Mouse (Mus musculus) ES-Bruce4 (cell line): ENCODE measurements at regions not wholly inside any gene's neighbourhood (a gene's known extent, or its start where the extent isn't known, plus 50 kb on each side); places are given as distances from the start of the nearest gene placed in this dataset.

ENCODE experiments used
- H3K27ac ChIP-seq: 2 replicates; pipeline ENCODE4 v1.5.1; 2012; ENCODE audit warnings: low read length, inconsistent platforms; ENCODE audit not compliant: insufficient read depth
- H3K27me3 ChIP-seq: 2 replicates; pipeline ENCODE4 v1.6.1; 2012; ENCODE audit warnings: mild to moderate bottlenecking, low read length, inconsistent platforms; ENCODE audit not compliant: control insufficient read depth, poor library complexity, insufficient read depth, severe bottlenecking
- H3K36me3 ChIP-seq: 2 replicates; pipeline ENCODE4 v1.6.1; 2012; ENCODE audit warnings: inconsistent platforms, mild to moderate bottlenecking, low read length, moderate library complexity; ENCODE audit not compliant: control insufficient read depth, poor library complexity, insufficient read depth, severe bottlenecking
- H3K4me1 ChIP-seq: one replicate; pipeline ENCODE4 v1.8.1; 2011; ENCODE audit warnings: low read length; ENCODE audit not compliant: control insufficient read depth, insufficient read depth
- H3K4me3 ChIP-seq: 2 replicates; pipeline ENCODE4 v1.5.1; 2011; ENCODE audit warnings: low read depth, mild to moderate bottlenecking, low read length
- H3K9ac ChIP-seq: 2 replicates; pipeline ENCODE4 v1.6.1; 2012; ENCODE audit warnings: low read depth, mild to moderate bottlenecking, inconsistent platforms; ENCODE audit not compliant: poor library complexity, severe bottlenecking
- H3K9me3 ChIP-seq: replicated peaks from 2 replicates; pipeline ENCODE4 v1.6.1; 2012; ENCODE audit warnings: mild to moderate bottlenecking, low read length, inconsistent platforms; ENCODE audit not compliant: control insufficient read depth, poor library complexity, insufficient read depth, severe bottlenecking
- CTCF ChIP-seq: IDR thresholded peaks from one replicate; pipeline ENCODE4 v1.8.1; 2011; ENCODE audit warnings: low read depth, low read length
- EP300 ChIP-seq: IDR thresholded peaks from 2 replicates; pipeline ENCODE4 v1.6.1; 2011; ENCODE audit warnings: low read depth, low read length; ENCODE audit not compliant: insufficient read depth
- POLR2A ChIP-seq: IDR thresholded peaks from one replicate; pipeline ENCODE4 v1.8.1; 2011; ENCODE audit warnings: low read length; ENCODE audit not compliant: insufficient read depth

DNA sequence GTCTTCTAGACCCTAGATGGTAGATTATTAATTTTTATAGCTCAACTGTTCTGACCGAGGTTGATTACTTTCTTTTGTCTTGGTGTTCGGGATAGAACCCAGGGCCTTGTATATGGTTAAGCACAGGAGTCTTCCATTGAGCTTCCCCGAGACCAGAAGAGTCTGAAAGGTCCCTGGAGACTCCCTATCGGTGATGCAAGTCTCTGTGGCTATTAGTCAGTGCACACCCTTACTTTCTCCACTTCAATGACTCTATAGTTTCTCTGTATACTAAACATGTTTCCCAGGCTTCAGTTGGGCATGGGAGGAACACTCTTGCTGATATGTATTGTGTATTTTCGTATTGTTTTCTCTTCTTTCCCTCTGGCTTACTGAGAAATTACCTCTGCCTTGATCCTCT lies 623.8 kb upstream of the Igfbp3 start:
- H3K9ac ChIP-seq, result no peak overlapping the region
- no peaks in the 10 kb centered on the region for H3K4me1 ChIP-seq
- no peaks in the 10 kb centered on the region for H3K36me3 ChIP-seq
- no peaks in the 10 kb centered on the region for H3K9me3 ChIP-seq
- H3K4me3 ChIP-seq, result no peak overlapping the region
- no peak for TF ChIP-seq POLR2A
- no peak for TF ChIP-seq EP300
- TF ChIP-seq CTCF, result no peak
- no peaks in the 10 kb centered on the region for H3K27me3 ChIP-seq
- H3K27ac ChIP-seq, result no peak overlapping the region

DNA sequence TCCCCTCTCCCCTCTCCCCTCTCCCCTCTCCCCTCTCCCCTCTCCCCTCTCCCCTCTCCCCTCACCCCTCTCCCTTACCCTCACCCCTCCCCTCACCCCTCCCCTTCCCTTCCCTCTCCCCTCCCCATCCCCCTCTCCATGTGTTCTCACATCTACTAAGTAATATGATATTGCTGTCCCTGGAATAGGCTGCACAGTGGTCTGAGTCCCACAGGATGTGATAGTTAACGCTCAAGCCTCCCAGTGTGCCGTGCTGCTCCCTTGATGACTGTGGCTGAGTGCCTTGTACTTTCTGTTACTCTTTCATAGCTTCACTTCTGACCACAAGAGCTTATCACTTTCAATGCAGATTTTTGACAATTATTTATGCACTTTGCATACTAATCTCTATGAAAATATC lies 620.4 kb upstream of the Igfbp3 start:
- Histone ChIP-seq H3K9me3 (no peaks in the 10 kb centered on the region), H3K27me3 (no peaks in the 10 kb centered on the region; the same call in 1 of the 2 replicates), H3K4me3 (no peak overlapping the region), H3K4me1 (no peaks in the 10 kb centered on the region), H3K27ac (no peak overlapping the region), H3K36me3 (no peaks in the 10 kb centered on the region), H3K9ac (no peak overlapping the region)
- TF ChIP-seq CTCF (no peak), POLR2A (no peak), EP300 (no peak)

DNA sequence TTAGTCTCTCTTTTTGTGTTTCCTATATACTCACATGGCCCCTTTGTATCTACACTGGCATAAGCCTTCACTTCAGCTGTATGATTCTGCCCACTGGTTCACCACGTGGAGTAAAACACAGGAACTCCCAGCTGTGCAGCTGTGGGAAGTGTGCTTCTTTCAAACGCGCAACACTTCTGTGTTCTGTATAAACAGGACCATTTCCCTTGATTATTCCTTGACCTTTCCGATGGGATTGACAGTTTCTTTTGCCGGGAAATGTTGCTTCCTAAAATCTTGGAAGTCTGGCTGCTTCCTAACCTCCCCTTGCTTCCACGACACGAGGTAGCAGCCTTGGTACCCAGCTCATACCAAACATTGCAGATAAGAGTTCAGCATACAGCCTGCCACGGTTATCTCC lies 618.7 kb upstream of the Igfbp3 start:
- Histone ChIP-seq H3K9ac (no peak overlapping the region), H3K4me1 (no peaks in the 10 kb centered on the region), H3K9me3 (no peaks in the 10 kb centered on the region), H3K27me3 (no peaks in the 10 kb centered on the region; the same call in 1 of the 2 replicates), H3K36me3 (no peaks in the 10 kb centered on the region), H3K27ac (no peak overlapping the region), H3K4me3 (no peak overlapping the region)
- TF ChIP-seq POLR2A (no peak), EP300 (no peak), CTCF (no peak)

DNA sequence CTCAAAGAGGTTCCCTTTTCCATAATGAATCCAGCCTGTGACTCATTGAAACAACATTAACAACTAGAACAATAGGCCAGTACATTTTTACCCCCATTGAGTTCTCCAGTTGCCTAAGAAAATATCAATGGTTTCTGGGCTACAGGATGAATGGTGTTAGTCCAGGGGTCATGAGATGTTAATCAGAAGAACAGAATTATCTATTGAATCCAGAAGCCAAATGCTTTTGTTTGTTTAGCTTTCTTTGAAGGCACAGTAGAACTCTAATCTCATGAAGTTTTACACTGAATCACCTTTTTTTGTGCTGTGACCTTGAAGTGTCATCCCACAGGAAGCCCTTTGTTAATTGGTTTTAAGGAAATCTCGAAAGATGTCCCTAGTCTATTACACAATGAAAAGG lies 616.0 kb upstream of the Igfbp3 start:
- H3K27me3 ChIP-seq, result no peaks in the 10 kb centered on the region; the same call in 1 of the 2 replicates
- H3K9me3 ChIP-seq, result no peaks in the 10 kb centered on the region
- no peak overlapping the region for H3K4me3 ChIP-seq
- H3K9ac ChIP-seq, result no peak overlapping the region
- no peaks in the 10 kb centered on the region for H3K36me3 ChIP-seq
- H3K4me1 ChIP-seq, result no peaks in the 10 kb centered on the region
- no peak for TF ChIP-seq CTCF
- TF ChIP-seq POLR2A, result no peak
- no peak for TF ChIP-seq EP300
- H3K27ac ChIP-seq, result 0 out of 2 replicates have a peak overlapping the region, but pooled peaks have one; percentile 44

DNA sequence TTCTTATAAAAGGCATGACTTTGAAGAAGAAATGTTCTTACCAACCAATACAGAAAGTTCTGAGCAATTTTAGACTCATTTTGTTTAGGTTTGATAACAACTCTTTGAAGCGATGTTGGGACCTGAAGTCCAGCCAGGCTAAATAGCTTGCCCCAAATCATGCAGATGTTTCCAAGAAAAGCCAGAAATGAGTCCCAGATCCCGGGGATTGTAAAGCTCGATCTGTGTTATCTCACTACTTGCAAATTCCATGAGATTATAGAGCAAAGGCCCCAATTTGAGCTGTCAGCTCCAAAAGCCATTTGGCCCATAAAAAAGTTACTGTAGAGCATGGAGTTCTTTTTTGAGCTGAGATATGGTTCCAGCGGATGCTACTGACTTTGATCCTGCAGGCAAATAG lies 614.3 kb upstream of the Igfbp3 start:
- no peaks in the 10 kb centered on the region for H3K36me3 ChIP-seq
- no peaks in the 10 kb centered on the region for H3K4me1 ChIP-seq
- H3K27ac ChIP-seq, result no peak overlapping the region
- H3K27me3 ChIP-seq, result no peaks in the 10 kb centered on the region; the same call in 1 of the 2 replicates
- no peak overlapping the region for H3K9ac ChIP-seq
- H3K9me3 ChIP-seq, result no peaks in the 10 kb centered on the region
- no peak for TF ChIP-seq CTCF
- TF ChIP-seq EP300, result no peak
- no peak for TF ChIP-seq POLR2A
- no peak overlapping the region for H3K4me3 ChIP-seq

DNA sequence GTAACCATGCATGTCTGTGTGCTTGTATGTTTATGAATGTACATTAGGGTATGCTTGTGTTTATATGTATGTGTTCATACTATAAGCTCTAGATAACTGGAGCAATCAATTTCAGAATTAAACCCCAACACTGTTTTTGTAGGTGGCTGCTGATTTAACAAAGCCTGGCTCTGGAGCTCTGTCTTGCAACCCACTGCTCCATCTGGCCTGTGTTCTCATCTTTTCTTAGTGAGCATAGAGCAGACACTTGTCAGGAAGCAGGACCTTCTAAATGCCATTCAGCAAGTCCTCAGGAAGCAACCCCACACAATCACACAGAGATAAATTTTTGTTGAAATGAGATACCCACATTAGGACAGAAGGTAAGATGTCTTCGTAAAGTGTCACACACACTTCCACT lies 613.7 kb upstream of the Igfbp3 start:
- TF ChIP-seq EP300, result no peak
- no peak for TF ChIP-seq CTCF
- TF ChIP-seq POLR2A, result no peak
- Histone ChIP-seq H3K27ac (no peak overlapping the region), H3K4me1 (no peaks in the 10 kb centered on the region), H3K9me3 (no peaks in the 10 kb centered on the region), H3K27me3 (no peaks in the 10 kb centered on the region; the same call in 1 of the 2 replicates), H3K36me3 (no peaks in the 10 kb centered on the region), H3K9ac (no peak overlapping the region), H3K4me3 (no peak overlapping the region)
